Mouse (Mus musculus) midbrain, postnatal 0 days (tissue): Measurements from ENCODE around the gene Ngdn. TPM values are rescaled to one million over a fixed set of nuclear protein-coding genes. Genes with fewer than 3 reads are reported as not detected.

Experiments
- ATAC-seq: fragments of 200-750 bp; cut with Nextera tagmentation; 2 replicates; pipeline ENCODE4 v1.8.0; 2017; ENCODE audit warnings: moderate number of reproducible peaks, mild to moderate bottlenecking, moderate TSS enrichment, moderate library complexity; ENCODE audit not compliant: low FRiP score
- DNase-seq: peaks from one replicate; pipeline ENCODE4 v3.0.0-alpha.2; 2015; ENCODE audit warnings: low spot score
- H3K27ac ChIP-seq: fragments of 300-500 bp; sonication (generic); 2 replicates; pipeline ENCODE4 v1.5.1; 2014; ENCODE audit warnings: low read depth, mild to moderate bottlenecking, low read length, mixed read lengths
- H3K27me3 ChIP-seq: fragments of 300-500 bp; sonication (generic); 2 replicates; pipeline ENCODE4 v1.6.1; 2014; ENCODE audit warnings: low read length, control low read depth, mixed read lengths; ENCODE audit not compliant: insufficient read depth
- H3K36me3 ChIP-seq: fragments of 300-500 bp; sonication (generic); 2 replicates; pipeline ENCODE4 v1.6.1; 2014; ENCODE audit warnings: low read length, control low read depth, mixed read lengths; ENCODE audit not compliant: insufficient read depth
- H3K4me1 ChIP-seq: fragments of 300-500 bp; sonication (generic); 2 replicates; pipeline ENCODE4 v1.6.1; 2014; ENCODE audit warnings: mild to moderate bottlenecking, control low read depth, antibody characterized with exemption, low read length, mixed read lengths; ENCODE audit not compliant: insufficient read depth
- H3K4me2 ChIP-seq: fragments of 300-500 bp; sonication (generic); 2 replicates; pipeline ENCODE4 v1.6.1; 2014; ENCODE audit warnings: low read depth, mild to moderate bottlenecking, low read length, mixed read lengths; ENCODE audit not compliant: poor library complexity, severe bottlenecking
- H3K4me3 ChIP-seq: fragments of 300-500 bp; sonication (generic); 2 replicates; pipeline ENCODE4 v1.5.1; 2014; ENCODE audit warnings: low read depth, mild to moderate bottlenecking, low read length, moderate library complexity
- H3K9ac ChIP-seq: fragments of 300-500 bp; sonication (generic); replicated peaks from 2 replicates; pipeline ENCODE4 v1.6.1; 2014; ENCODE audit warnings: mild to moderate bottlenecking, low read length, moderate library complexity, mixed read lengths; ENCODE audit not compliant: poor library complexity, severe bottlenecking
- H3K9me3 ChIP-seq: fragments of 300-500 bp; sonication (generic); 2 replicates; pipeline ENCODE4 v1.6.1; 2016; ENCODE audit warnings: low read length, control low read depth
- CTCF ChIP-seq: IDR thresholded peaks from 2 replicates; pipeline ENCODE4 v1.5.1; 2016; ENCODE audit warnings: antibody characterized with exemption, mild to moderate bottlenecking
- WGBS: fragments of 180-500 bp; shearing (Covaris S2); extraction: QIAGEN DNeasy Blood & Tissue Kit; methylation state at CpG from one replicate; pipeline ENCODE4 v1.1.7; 2014; 5-methylcytosine and 5-hydroxymethylcytosine counted together
- polyA plus RNA-seq: library from polyadenylated mRNA; unstranded; fragments of >200 nt; fragmentation: Nextera tagmentation; extraction: Ambion mirVana; gene quantifications from 2 replicates; pipeline ENCODE4 v1.2.1, GENCODE M21; 2015
- total RNA-seq: library from RNA; depleted of rRNA; stranded (reverse); fragments of >200 nt; gene quantifications from 2 replicates; pipeline ENCODE4 v1.2.3, GENCODE M21; 2014

The Ngdn gene
- total and polyA plus RNA-seq, 2 experiments from 2014 or later, result 20.9 to 44.3 TPM

DNA sequence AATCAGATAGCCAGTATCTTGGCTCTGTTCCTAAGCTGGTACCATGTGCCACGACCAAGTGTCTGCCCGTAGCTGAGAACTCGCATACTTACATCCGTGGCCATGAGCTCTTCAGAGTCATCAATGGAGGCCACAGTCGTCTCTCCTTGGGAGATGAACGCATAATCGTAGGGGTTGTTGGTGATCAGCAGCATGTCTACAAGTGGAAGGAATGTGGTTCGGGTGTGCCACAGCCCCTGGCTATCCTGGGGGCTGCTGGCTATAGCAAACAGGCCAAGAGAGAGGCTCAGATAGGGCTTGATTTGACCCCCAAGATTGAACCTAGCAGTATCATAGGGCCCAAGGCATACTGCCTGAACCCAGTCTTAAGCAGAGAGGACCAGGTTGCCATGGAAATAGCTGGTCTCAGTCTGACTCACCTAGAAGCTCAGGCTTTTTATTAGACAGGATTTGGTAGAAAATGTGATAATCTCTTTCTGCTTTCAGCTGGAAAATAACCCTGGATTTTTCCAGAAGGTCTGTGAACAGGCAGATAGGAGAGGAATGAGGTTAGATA is 25.3 kb upstream of the Ngdn start:
- Histone ChIP-seq H3K9ac (no peak overlapping the region), H3K4me1 (peaks cover 12% of the 10 kb centered on the region), H3K27ac (peak overlapping the region; percentile 76), H3K4me3 (no peak overlapping the region), H3K4me2 (no peak overlapping the region), H3K36me3 (no peaks in the 10 kb centered on the region), H3K9me3 (no peaks in the 10 kb centered on the region), H3K27me3 (no peaks in the 10 kb centered on the region)
- DNase-seq (peak; percentile 34), ATAC-seq (0 out of 2 replicates have a peak, but pooled peaks have one; percentile 42)
- WGBS, result 73% methylated on average over 8 of the region's 8 CpGs
- no peak for TF ChIP-seq CTCF

DNA sequence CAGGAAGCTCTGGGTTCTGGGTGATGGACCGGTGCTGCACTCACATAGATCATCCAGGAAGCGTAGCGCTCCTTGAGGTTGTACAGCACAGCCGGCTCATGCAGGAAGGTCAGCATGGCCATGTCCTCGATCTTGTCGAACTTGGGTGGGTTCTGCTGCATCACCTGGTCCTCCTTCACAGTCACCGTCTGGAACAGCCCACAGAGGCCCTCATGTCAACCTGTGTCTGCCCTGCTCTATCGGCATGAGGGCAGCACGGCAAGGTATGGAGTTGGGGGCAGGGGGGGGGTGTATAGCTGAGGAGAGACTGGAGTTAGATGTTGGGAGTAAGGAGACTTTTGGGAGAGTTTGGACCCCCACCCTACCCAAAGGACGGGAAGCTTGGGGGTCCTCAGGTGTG is 23.1 kb upstream of the Ngdn start:
- Histone ChIP-seq H3K9ac (no peak overlapping the region), H3K4me3 (no peak overlapping the region), H3K27me3 (no peaks in the 10 kb centered on the region), H3K27ac (no peak overlapping the region), H3K4me2 (no peak overlapping the region), H3K36me3 (no peaks in the 10 kb centered on the region), H3K4me1 (peaks cover 29% of the 10 kb centered on the region), H3K9me3 (no peaks in the 10 kb centered on the region)
- no peak for ATAC-seq
- no peak for TF ChIP-seq CTCF
- 94% methylated on average over 10 of the region's 10 CpGs for WGBS
- no peak for DNase-seq

DNA sequence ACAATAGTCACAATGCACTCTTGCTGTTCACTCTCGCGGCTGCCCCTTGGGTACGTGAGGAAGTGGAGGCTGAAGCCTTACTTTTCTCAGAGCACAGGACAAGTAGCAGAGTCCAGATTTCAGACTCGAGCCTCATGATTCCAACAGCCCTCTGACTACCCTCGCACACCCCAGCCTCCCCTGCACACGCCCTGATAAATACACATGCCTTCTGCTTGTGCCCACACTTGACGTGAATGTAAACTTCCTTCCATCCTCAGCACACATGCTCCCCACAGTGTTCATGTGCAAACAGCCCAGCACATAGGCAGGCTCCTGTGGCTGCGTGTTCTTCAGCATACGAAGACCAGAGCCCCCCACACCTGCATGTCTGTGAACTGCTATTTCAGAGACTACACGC is 21.6 kb upstream of the Ngdn start:
- no peak for DNase-seq
- Histone ChIP-seq H3K4me1 (peaks cover 30% of the 10 kb centered on the region), H3K27ac (no peak overlapping the region), H3K4me2 (no peak overlapping the region), H3K27me3 (no peaks in the 10 kb centered on the region), H3K4me3 (no peak overlapping the region), H3K9me3 (no peaks in the 10 kb centered on the region), H3K36me3 (no peaks in the 10 kb centered on the region), H3K9ac (no peak overlapping the region)
- WGBS, result 69% methylated on average over 10 of the region's 10 CpGs
- ATAC-seq, result no peak
- no peak for TF ChIP-seq CTCF

DNA sequence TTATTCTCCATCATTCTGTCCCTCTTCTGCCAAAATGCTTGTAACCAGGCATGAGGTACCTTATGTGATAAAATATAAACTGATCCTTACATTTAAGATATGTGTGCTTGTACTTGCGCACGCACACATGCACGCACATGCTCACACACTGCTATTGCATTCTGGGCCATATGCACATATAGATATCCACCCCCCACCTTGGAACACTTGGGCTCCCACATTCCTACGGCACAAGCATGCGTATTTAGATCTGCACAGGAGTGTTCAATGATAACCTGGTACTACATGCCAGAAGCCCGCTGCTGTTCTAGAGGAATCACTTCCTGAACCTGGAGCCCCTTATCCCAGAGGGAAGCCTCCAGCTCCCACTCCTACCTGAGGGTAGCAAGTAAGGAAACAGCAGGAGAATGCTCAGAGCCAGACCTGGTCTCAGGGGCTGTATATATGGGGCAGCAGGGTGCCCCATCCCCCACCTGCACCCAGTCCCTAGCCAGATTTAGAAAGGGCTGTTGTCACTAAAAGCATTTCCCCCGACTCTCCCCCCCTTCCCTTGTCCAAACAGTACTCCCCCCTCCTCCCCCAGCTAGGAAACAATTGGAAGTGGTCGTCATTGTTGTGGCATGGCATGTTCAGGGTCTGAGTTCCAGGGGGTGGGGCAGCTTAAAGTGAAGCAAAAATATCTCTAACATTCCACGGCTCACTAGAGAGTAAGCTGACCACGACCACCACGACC is 21.0 kb upstream of the Ngdn start, which contains the start of gene Myh7:
Gene Myh7, minus strand, starts transcription at position 491 of the 733 bp plus-strand sequence.
- H3K4me2 ChIP-seq, result 0 out of 2 replicates have a peak within 1 kb of the TSS, but pooled peaks have one; percentile 2
- ATAC-seq (no peak), DNase-seq (no peak)
- 50% methylated on average over 11 of the region's 11 CpGs for WGBS
- no peak within 1 kb of the TSS; the same call in 1 of the 2 replicates for H3K9ac ChIP-seq
- H3K36me3 ChIP-seq, result no peaks in the 10 kb centered on the region
- peaks cover 30% of the 10 kb centered on the region for H3K4me1 ChIP-seq
- no peak for TF ChIP-seq CTCF
- no peak within 1 kb of the TSS for H3K4me3 ChIP-seq
- H3K27me3 ChIP-seq, result no peaks in the 10 kb centered on the region
- H3K27ac ChIP-seq, result peak within 1 kb of the TSS; percentile 85
- H3K9me3 ChIP-seq, result no peaks in the 10 kb centered on the region

DNA sequence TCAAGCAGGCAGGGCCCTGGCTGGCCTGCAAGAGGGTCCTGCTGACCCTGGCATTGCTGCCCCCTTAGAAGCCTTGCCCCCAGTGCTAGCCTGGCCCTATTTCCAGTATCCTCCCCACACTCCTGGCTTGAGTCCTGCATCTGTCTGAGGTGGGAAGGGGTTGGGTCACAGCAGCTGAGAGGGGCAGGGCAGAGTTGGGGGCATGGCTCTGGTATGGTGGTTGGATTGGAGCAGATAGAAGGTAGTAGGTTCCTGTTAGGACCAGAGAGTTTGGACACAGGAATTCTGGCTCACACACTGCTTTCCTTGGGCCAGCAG is 20.4 kb upstream of the Ngdn start:
- Histone ChIP-seq H3K4me2 (0 out of 2 replicates have a peak overlapping the region, but pooled peaks have one; percentile 2), H3K36me3 (no peaks in the 10 kb centered on the region), H3K4me1 (peaks cover 30% of the 10 kb centered on the region), H3K9ac (no peak overlapping the region; the same call in 1 of the 2 replicates), H3K27ac (peak overlapping the region; percentile 85), H3K9me3 (no peaks in the 10 kb centered on the region), H3K27me3 (no peaks in the 10 kb centered on the region), H3K4me3 (no peak overlapping the region)
- ATAC-seq, result peak; percentile 1; the same call in 1 of the 2 replicates
- TF ChIP-seq CTCF, result no peak
- DNase-seq, result no peak

DNA sequence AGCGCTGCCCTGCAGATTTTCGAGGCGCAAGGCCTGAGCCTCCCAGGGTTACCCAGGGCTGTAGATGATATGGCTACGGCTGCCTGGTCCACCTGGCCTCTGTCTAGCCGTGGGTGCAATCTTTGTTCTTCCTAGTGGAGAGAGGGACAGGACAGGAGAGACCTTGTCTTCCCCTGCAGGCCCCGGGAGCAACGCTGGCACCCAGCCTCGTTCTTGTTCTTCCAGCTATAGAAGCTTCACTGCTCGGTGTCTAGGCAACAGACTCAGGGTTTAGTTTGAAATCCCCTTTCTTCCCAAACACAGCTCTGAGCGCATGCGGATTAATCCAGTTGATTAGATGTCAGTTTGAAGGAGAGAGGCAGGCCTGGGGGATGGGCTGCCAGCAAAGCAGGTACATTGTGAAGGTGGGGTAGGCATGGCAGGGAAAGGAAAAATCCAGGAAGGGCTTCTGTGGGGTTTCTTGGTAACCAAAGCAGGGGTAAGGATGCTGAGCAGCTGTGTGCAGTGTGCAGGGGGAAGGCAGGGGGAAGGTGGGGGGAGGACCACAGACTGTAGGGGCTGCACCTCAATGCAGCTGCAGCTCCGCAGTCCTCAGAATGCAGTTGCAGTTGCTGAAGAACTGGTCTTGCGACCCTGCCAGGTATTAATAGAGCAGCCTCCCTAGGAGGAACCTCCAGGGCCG is 19.7 kb upstream of the Ngdn start:
- no peak for TF ChIP-seq CTCF
- Histone ChIP-seq H3K4me3 (no peak overlapping the region), H3K9ac (0 out of 2 replicates have a peak overlapping the region, but pooled peaks have one; percentile 19), H3K4me2 (0 out of 2 replicates have a peak overlapping the region, but pooled peaks have one; percentile 2), H3K27me3 (no peaks in the 10 kb centered on the region), H3K36me3 (no peaks in the 10 kb centered on the region), H3K27ac (peak overlapping the region; percentile 85), H3K9me3 (no peaks in the 10 kb centered on the region), H3K4me1 (peaks cover 30% of the 10 kb centered on the region)
- DNase-seq (peak; percentile 87), ATAC-seq (peak; percentile 80)
- WGBS, result 16% methylated on average over 14 of the region's 14 CpGs
